Mouse (Mus musculus) lung, postnatal 0 days (tissue): Measurements from ENCODE around the gene Gna13. TPM values are rescaled to one million over a fixed set of nuclear protein-coding genes. Genes with fewer than 3 reads are reported as not detected.
A peak's percentile ranks its signal among the peaks of the same experiment; 100 is the strongest.

Source experiments
- ATAC-seq: fragments of 200-750 bp; cut with Nextera tagmentation; 2 replicates; pipeline ENCODE4 v1.8.0; 2017; ENCODE audit warnings: moderate library complexity
- DNase-seq: peaks from one replicate; pipeline ENCODE4 v3.0.0-alpha.2; 2016; ENCODE audit warnings: low spot score
- H3K27ac ChIP-seq: fragments of 300-500 bp; sonication (generic); 2 replicates; pipeline ENCODE4 v1.5.1; 2014; ENCODE audit warnings: antibody characterized with exemption, mild to moderate bottlenecking, low read length, mixed read lengths
- H3K27me3 ChIP-seq: fragments of 300-500 bp; sonication (generic); replicated peaks from 2 replicates; pipeline ENCODE4 v1.6.1; 2014; ENCODE audit warnings: low read length, mixed read lengths; ENCODE audit not compliant: insufficient read depth
- H3K36me3 ChIP-seq: fragments of 300-500 bp; sonication (generic); 2 replicates; pipeline ENCODE4 v1.6.1; 2014; ENCODE audit warnings: low read length, mixed read lengths; ENCODE audit not compliant: insufficient read depth
- H3K4me1 ChIP-seq: fragments of 300-500 bp; sonication (generic); 2 replicates; pipeline ENCODE4 v1.6.1; 2014; ENCODE audit warnings: antibody characterized with exemption, low read depth, low read length, mixed read lengths; ENCODE audit not compliant: insufficient read depth
- H3K4me2 ChIP-seq: fragments of 300-500 bp; sonication (generic); replicated peaks from 2 replicates; pipeline ENCODE4 v1.6.1; 2014; ENCODE audit warnings: low read depth, mild to moderate bottlenecking, low read length, moderate library complexity, mixed read lengths
- H3K4me3 ChIP-seq: fragments of 300-500 bp; sonication (generic); 2 replicates; pipeline ENCODE4 v1.5.1; 2014; ENCODE audit warnings: low read depth, low read length
- H3K9ac ChIP-seq: fragments of 300-500 bp; sonication (generic); replicated peaks from 2 replicates; pipeline ENCODE4 v1.6.1; 2014; ENCODE audit warnings: low read depth, mild to moderate bottlenecking
- H3K9me3 ChIP-seq: fragments of 300-500 bp; sonication (generic); 2 replicates; pipeline ENCODE4 v1.6.1; 2016; ENCODE audit warnings: low read length, mixed read lengths
- CTCF ChIP-seq: IDR thresholded peaks from 2 replicates; pipeline ENCODE4 v1.5.1; 2016; ENCODE audit warnings: antibody characterized with exemption, mild to moderate bottlenecking
- EP300 ChIP-seq: IDR thresholded peaks from 2 replicates; pipeline ENCODE4 v1.6.1; 2016; ENCODE audit warnings: antibody characterized with exemption, mild to moderate bottlenecking, control low read depth
- WGBS: fragments of 180-500 bp; shearing (Covaris S2); extraction: QIAGEN DNeasy Blood & Tissue Kit; methylation state at CpG from one replicate; pipeline ENCODE4 v1.1.7; 2014; 5-methylcytosine and 5-hydroxymethylcytosine counted together
- polyA plus RNA-seq: library from polyadenylated mRNA; unstranded; fragments of >200 nt; fragmentation: Nextera tagmentation; extraction: Ambion mirVana; gene quantifications from 2 replicates; pipeline ENCODE4 v1.2.1, GENCODE M21; 2015

The Gna13 gene
- polyA plus RNA-seq, 1 experiment from 2014 or later, result 69.7 TPM

DNA sequence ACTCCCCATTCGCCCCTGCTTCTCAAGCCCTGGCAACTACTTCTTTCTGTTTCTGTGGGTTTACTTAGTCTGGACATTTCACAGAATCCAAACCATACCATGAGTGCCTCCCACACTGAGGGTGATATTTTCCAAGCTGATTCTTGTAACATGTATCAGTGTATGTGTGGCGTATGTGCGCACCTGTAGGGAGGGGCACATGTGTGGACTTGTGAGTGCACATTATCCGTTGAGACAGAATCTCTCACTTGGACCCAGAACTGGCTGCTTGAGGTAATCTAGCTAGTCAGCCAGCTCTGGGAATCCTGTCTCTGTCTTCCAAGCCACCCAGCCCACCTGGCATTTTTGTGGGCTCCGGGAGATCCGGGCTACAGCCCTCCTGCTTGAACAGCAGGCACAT is 2.5 kb upstream of the Gna13 start:
- no peaks in the 10 kb centered on the region for H3K27me3 ChIP-seq
- H3K9me3 ChIP-seq, result no peaks in the 10 kb centered on the region
- no peak overlapping the region for H3K4me3 ChIP-seq
- 85% methylated on average over 6 of the region's 6 CpGs for WGBS
- ATAC-seq, result no peak
- DNase-seq, result no peak
- H3K27ac ChIP-seq, result no peak overlapping the region
- TF ChIP-seq CTCF (no peak), EP300 (no peak)
- H3K9ac ChIP-seq, result no peak overlapping the region
- H3K4me2 ChIP-seq, result no peak overlapping the region
- no peaks in the 10 kb centered on the region for H3K36me3 ChIP-seq
- peaks cover 17% of the 10 kb centered on the region; the same call in 1 of the 2 replicates for H3K4me1 ChIP-seq

GRCm38 (mm10) chr11:109360581-109361040 is 2.0 kb upstream of the Gna13 start:
- ATAC-seq, result no peak
- no peak for TF ChIP-seq CTCF
- TF ChIP-seq EP300, result no peak
- H3K4me1 ChIP-seq, result peaks cover 22% of the 10 kb centered on the region; the same call in 1 of the 2 replicates
- H3K4me3 ChIP-seq, result no peak overlapping the region
- WGBS, result 67% methylated on average over 12 of the region's 12 CpGs
- H3K27ac ChIP-seq, result peak overlapping the region; percentile 99; the same call in 1 of the 2 replicates
- H3K9ac ChIP-seq, result no peak overlapping the region
- H3K27me3 ChIP-seq, result no peaks in the 10 kb centered on the region
- no peaks in the 10 kb centered on the region for H3K36me3 ChIP-seq
- H3K4me2 ChIP-seq, result no peak overlapping the region
- DNase-seq, result no peak
- no peaks in the 10 kb centered on the region for H3K9me3 ChIP-seq

DNA sequence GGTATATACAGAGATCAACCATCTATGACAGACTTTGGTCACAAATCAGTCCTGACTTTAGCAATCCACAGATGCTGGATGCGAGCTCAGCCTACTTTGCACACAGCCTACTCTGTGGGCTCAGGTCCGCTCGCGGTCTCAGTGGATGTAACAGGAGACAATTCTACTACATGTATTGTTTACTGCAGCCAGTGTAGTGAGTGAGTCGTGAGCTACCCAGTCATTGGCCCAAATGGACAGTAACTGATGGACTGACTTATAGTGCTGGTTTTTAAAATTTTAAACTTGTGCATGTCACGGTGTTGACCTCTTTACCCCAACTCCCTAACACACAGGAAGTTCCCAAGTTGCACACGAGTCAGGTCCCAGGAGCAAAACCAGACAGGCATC is 1.4 kb upstream of the Gna13 start:
- H3K4me3 ChIP-seq, result peak overlapping the region; percentile 94; the same call in 1 of the 2 replicates
- H3K36me3 ChIP-seq, result no peaks in the 10 kb centered on the region
- peak overlapping the region; percentile 99 for H3K27ac ChIP-seq
- TF ChIP-seq CTCF (no peak), EP300 (no peak)
- H3K9me3 ChIP-seq, result no peaks in the 10 kb centered on the region
- ATAC-seq (no peak), DNase-seq (no peak)
- H3K27me3 ChIP-seq, result no peaks in the 10 kb centered on the region
- no peak overlapping the region for H3K9ac ChIP-seq
- H3K4me2 ChIP-seq, result peak overlapping the region; percentile 74
- H3K4me1 ChIP-seq, result peaks cover 27% of the 10 kb centered on the region; the same call in 1 of the 2 replicates
- WGBS, result 68% methylated on average over 7 of the region's 7 CpGs

GRCm38 (mm10) chr11:109361631-109362462 is 784 bp upstream of the Gna13 start:
- ATAC-seq, result peak; percentile 43

GRCm38 (mm10) chr11:109363191-109364133 is 831 bp downstream of the Gna13 start:
- Histone ChIP-seq H3K27ac (peak overlapping the region; percentile 99), H3K9ac (peak overlapping the region; percentile 93), H3K36me3 (no peaks in the 10 kb centered on the region), H3K9me3 (no peaks in the 10 kb centered on the region), H3K4me3 (peak overlapping the region; percentile 94), H3K4me2 (peak overlapping the region; percentile 74), H3K4me1 (peaks cover 32% of the 10 kb centered on the region), H3K27me3 (no peaks in the 10 kb centered on the region)
- TF ChIP-seq CTCF, result no peak
- TF ChIP-seq EP300, result 0 out of 2 replicates have a peak, but pooled peaks have one; percentile 9
- 1% methylated on average over 34 of the region's 53 CpGs for WGBS
- DNase-seq (peak; percentile 74), ATAC-seq (peak; percentile 27)

More at GRCm38 (mm10) chr11:109361631-109362462, 784 bp upstream of the Gna13 start:
- WGBS, result 4% methylated on average over 27 of the region's 27 CpGs
- Histone ChIP-seq H3K27me3 (no peaks in the 10 kb centered on the region), H3K36me3 (no peaks in the 10 kb centered on the region), H3K9ac (peak overlapping the region; percentile 67), H3K4me2 (peak overlapping the region; percentile 74), H3K27ac (peak overlapping the region; percentile 99), H3K4me1 (peaks cover 31% of the 10 kb centered on the region; the same call in 1 of the 2 replicates), H3K4me3 (peak overlapping the region; percentile 94), H3K9me3 (no peaks in the 10 kb centered on the region)
- DNase-seq, result peak; percentile 87
- TF ChIP-seq EP300, result peak; percentile 75
- TF ChIP-seq CTCF, result peak; percentile 28; the same call in 1 of the 2 replicates
